Mouse (Mus musculus): ENCODE measurements around the gene Ccdc146. TPM values are rescaled to one million over a fixed set of nuclear protein-coding genes. Genes with fewer than 3 reads are reported as not detected.

Gene Ccdc146
- polyA plus RNA-seq, 1 experiment from 2014 or later = 2.2 TPM

Other genes with a start within 250 kb of the Ccdc146 start
- gene Gsap, start 238.4 kb downstream of the Ccdc146 start, polyA plus RNA-seq (2014; fragmentation: Nextera tagmentation; extraction: Ambion mirVana) = 0.39 and 1.4 TPM in 2 replicates
- 19.9 and 31.3 TPM in 2 replicates for gene Fgl2, start 52.0 kb downstream of the Ccdc146 start, polyA plus RNA-seq (2014; fragmentation: Nextera tagmentation; extraction: Ambion mirVana)
- gene Fam185a, start 281 bp upstream of the Ccdc146 start, polyA plus RNA-seq (2014; fragmentation: Nextera tagmentation; extraction: Ambion mirVana) = 8.0 and 10.0 TPM in 2 replicates
- 5.0 and 5.1 TPM in 2 replicates for gene Lrrc17, start 118.9 kb upstream of the Ccdc146 start, polyA plus RNA-seq (2014; fragmentation: Nextera tagmentation; extraction: Ambion mirVana)
- gene Fbxl13, start 221.0 kb upstream of the Ccdc146 start, polyA plus RNA-seq (2014; fragmentation: Nextera tagmentation; extraction: Ambion mirVana) = 0.06 and 0.20 TPM in 2 replicates
- gene Armc10, start 221.1 kb upstream of the Ccdc146 start, polyA plus RNA-seq (2014; fragmentation: Nextera tagmentation; extraction: Ambion mirVana) = 26.1 and 30.3 TPM in 2 replicates

All from heart, embryonic 11.5 days (tissue).